Mouse (Mus musculus) hindbrain, embryonic 12.5 days (tissue): ENCODE measurements around the gene Tmem62. TPM values are rescaled to one million over a fixed set of nuclear protein-coding genes. Genes with fewer than 3 reads are reported as not detected.
"Not testable (repeated sequence)": the region's sequence is repeated elsewhere in the genome, so short reads cannot be mapped to it uniquely, and the experiment has no call there.

Experiments
- ATAC-seq: fragments of 200-750 bp; cut with Nextera tagmentation; 2 replicates; pipeline ENCODE4 v1.8.0; 2017; ENCODE audit warnings: moderate TSS enrichment; ENCODE audit not compliant: low FRiP score
- H3K27ac ChIP-seq: fragments of 300-500 bp; sonication (generic); 2 replicates; pipeline ENCODE4 v1.5.1; 2016; ENCODE audit warnings: mild to moderate bottlenecking
- H3K27me3 ChIP-seq: fragments of 300-500 bp; sonication (generic); 2 replicates; pipeline ENCODE4 v1.6.1; 2016; ENCODE audit warnings: mild to moderate bottlenecking
- H3K36me3 ChIP-seq: fragments of 300-500 bp; sonication (generic); 2 replicates; pipeline ENCODE4 v1.6.1; 2016; ENCODE audit warnings: mild to moderate bottlenecking
- H3K4me1 ChIP-seq: fragments of 300-500 bp; sonication (generic); 2 replicates; pipeline ENCODE4 v1.6.1; 2016
- H3K4me2 ChIP-seq: fragments of 300-500 bp; sonication (generic); replicated peaks from 2 replicates; pipeline ENCODE4 v1.6.1; 2016; ENCODE audit warnings: mild to moderate bottlenecking
- H3K4me3 ChIP-seq: fragments of 300-500 bp; sonication (generic); 2 replicates; pipeline ENCODE4 v1.5.1; 2016; ENCODE audit warnings: mild to moderate bottlenecking
- H3K9ac ChIP-seq: fragments of 300-500 bp; sonication (generic); 2 replicates; pipeline ENCODE4 v1.6.1; 2016; ENCODE audit warnings: mild to moderate bottlenecking, moderate library complexity
- H3K9me3 ChIP-seq: fragments of 300-500 bp; sonication (generic); replicated peaks from 2 replicates; pipeline ENCODE4 v1.6.1; 2016; ENCODE audit warnings: mild to moderate bottlenecking
- WGBS: fragments of 180-500 bp; shearing (Covaris S2); methylation state at CpG from one replicate; pipeline ENCODE4 v1.1.7; 2016; 5-methylcytosine and 5-hydroxymethylcytosine counted together
- polyA plus RNA-seq: library from polyadenylated mRNA; unstranded; fragments of >200 nt; fragmentation: Nextera tagmentation; extraction: Ambion mirVana; gene quantifications from 2 replicates; pipeline ENCODE4 v1.2.1, GENCODE M21; 2016

The Tmem62 gene
- polyA plus RNA-seq, 1 experiment from 2014 or later = 6.3 TPM

DNA sequence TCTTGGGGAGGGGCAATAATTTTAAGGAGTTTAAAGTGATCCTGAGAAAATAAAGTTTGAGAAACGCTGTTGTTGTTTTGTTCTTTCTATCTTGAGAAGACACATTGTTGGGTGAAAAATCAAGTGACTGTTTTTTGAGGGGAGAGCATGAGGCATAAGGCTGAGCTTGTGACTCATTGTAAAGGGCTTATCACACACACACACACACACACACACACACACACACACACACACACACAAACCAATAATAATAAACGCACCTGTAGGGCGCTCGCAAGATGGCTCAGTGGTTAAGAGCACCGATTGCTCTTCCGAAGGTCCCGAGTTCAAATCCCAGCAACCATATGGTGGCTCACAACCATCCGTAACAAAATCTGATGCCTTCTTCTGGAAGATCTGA lies 4.6 kb upstream of the Tmem62 start:
- not testable (repeated sequence) for H3K9me3 ChIP-seq, H3K36me3 ChIP-seq, H3K27ac ChIP-seq, H3K27me3 ChIP-seq, H3K4me1 ChIP-seq, H3K4me2 ChIP-seq, H3K4me3 ChIP-seq, ATAC-seq, H3K9ac ChIP-seq
- WGBS = 95% methylated on average over 8 of the region's 8 CpGs

GRCm38 (mm10) chr2:120972964-120973363 lies 3.9 kb upstream of the Tmem62 start:
- Histone ChIP-seq H3K4me1 (peaks cover 7% of the 10 kb centered on the region), H3K9me3 (no peaks in the 10 kb centered on the region), H3K4me3 (no peak overlapping the region), H3K4me2 (no peak overlapping the region), H3K36me3 (no peaks in the 10 kb centered on the region), H3K9ac (no peak overlapping the region), H3K27me3 (peaks cover 6% of the 10 kb centered on the region; the same call in 1 of the 2 replicates), H3K27ac (no peak overlapping the region)
- 23% methylated on average over 5 of the region's 5 CpGs for WGBS
- no peak for ATAC-seq

DNA sequence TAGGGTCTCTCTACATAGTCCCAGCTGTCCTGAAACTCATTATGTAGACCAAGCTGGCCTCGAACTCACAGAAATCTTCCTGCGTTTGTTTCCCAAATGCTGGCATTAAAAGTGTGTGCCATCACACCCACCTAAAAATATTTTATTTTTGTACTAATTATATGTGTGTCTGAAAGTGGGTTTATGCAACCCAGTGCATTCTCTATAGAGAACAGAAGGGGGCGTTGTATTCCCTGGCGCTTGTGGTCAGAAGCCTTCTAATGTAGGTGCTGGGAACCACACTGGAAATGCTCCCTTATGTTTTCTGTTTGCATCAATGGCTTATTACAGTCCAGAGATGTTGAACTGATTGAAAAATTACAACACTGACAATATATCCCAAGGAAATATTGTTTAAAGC lies 509 bp upstream of the Tmem62 start:
- Histone ChIP-seq H3K4me2 (peak overlapping the region; percentile 89), H3K4me3 (no peak overlapping the region), H3K27me3 (peaks cover 6% of the 10 kb centered on the region; the same call in 1 of the 2 replicates), H3K9me3 (no peaks in the 10 kb centered on the region), H3K36me3 (no peaks in the 10 kb centered on the region), H3K4me1 (no peaks in the 10 kb centered on the region), H3K9ac (no peak overlapping the region), H3K27ac (no peak overlapping the region)
- WGBS = 51% methylated on average over 4 of the region's 4 CpGs
- ATAC-seq = no peak

DNA sequence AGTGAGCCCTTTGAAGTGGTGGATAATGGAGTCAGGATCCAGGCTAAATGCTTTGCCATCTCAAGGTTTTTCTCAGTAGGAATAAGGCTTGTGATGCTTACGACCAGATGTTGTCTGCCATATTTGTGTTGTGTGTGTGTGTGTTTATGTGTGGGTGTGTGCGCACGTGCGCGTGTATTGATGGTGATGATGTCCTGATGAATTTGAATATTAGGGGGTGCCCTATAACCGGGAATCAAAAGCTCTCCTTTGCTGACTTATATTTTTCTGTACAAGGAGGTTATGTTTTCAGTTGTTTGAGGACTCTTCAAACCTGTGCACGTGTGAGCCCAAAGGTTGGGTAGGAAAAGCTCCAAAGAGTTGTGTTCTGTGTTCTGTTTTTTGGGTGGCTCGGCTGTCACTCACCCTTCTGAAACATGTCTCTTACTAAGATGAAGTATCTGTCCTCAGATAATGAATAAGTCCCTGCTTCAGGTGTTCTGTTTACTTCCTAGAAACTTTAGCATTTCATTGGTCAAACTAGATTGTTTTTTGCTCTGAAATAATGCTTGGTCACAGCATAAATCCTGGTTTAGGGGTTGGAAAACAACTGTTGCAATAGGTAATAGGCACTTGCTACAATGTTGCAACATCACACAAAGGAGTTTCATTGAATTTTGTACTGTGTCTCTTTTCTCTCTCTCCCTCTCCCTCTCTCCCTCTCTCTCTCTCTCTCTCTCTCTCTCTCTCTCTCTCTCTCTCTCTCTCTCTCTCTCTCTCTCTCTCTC lies 1.3 kb downstream of the Tmem62 start:
- H3K4me1 ChIP-seq = no peaks in the 10 kb centered on the region
- H3K27me3 ChIP-seq = peaks cover 3% of the 10 kb centered on the region; the same call in 1 of the 2 replicates
- 84% methylated on average over 8 of the region's 8 CpGs for WGBS
- H3K27ac ChIP-seq = no peak overlapping the region
- ATAC-seq = no peak
- no peaks in the 10 kb centered on the region for H3K9me3 ChIP-seq
- peak overlapping the region; percentile 85; the same call in 1 of the 2 replicates for H3K9ac ChIP-seq
- no peaks in the 10 kb centered on the region for H3K36me3 ChIP-seq
- H3K4me3 ChIP-seq = peak overlapping the region; percentile 74
- peak overlapping the region; percentile 89 for H3K4me2 ChIP-seq

- H3K36me3 ChIP-seq = no peaks in the 10 kb centered on the region
- 52% methylated on average over 2 of the region's 2 CpGs for WGBS
- H3K4me3 ChIP-seq = no peak overlapping the region
- no peak overlapping the region for H3K4me2 ChIP-seq
- H3K9me3 ChIP-seq = no peaks in the 10 kb centered on the region
- H3K4me1 ChIP-seq = no peaks in the 10 kb centered on the region
- H3K9ac ChIP-seq = no peak overlapping the region
- no peak overlapping the region for H3K27ac ChIP-seq
- ATAC-seq = no peak
- no peaks in the 10 kb centered on the region for H3K27me3 ChIP-seq
Measured at GRCm38 (mm10) chr2:120978693-120979037, 1.8 kb downstream of the Tmem62 start.

- H3K4me1 ChIP-seq = no peaks in the 10 kb centered on the region
- no peak overlapping the region for H3K4me2 ChIP-seq
- no peaks in the 10 kb centered on the region for H3K27me3 ChIP-seq
- no peak overlapping the region for H3K9ac ChIP-seq
- no peaks in the 10 kb centered on the region for H3K9me3 ChIP-seq
- no peaks in the 10 kb centered on the region for H3K36me3 ChIP-seq
- WGBS = 87% methylated on average over 1 of the region's 1 CpGs
- no peak for ATAC-seq
- no peak overlapping the region for H3K4me3 ChIP-seq
- H3K27ac ChIP-seq = no peak overlapping the region
Measured at GRCm38 (mm10) chr2:120979819-120980218, 3.0 kb downstream of the Tmem62 start.

- Histone ChIP-seq H3K36me3 (no peaks in the 10 kb centered on the region), H3K9me3 (no peaks in the 10 kb centered on the region), H3K27me3 (no peaks in the 10 kb centered on the region), H3K27ac (no peak overlapping the region), H3K4me2 (no peak overlapping the region), H3K9ac (no peak overlapping the region), H3K4me3 (no peak overlapping the region), H3K4me1 (no peaks in the 10 kb centered on the region)
- WGBS = 67% methylated on average over 2 of the region's 2 CpGs
- no peak for ATAC-seq
Measured at GRCm38 (mm10) chr2:120980861-120981260, 4.0 kb downstream of the Tmem62 start.

- no peak for ATAC-seq
- Histone ChIP-seq H3K27me3 (no peaks in the 10 kb centered on the region), H3K9ac (no peak overlapping the region), H3K27ac (no peak overlapping the region), H3K4me2 (no peak overlapping the region), H3K36me3 (no peaks in the 10 kb centered on the region), H3K4me3 (no peak overlapping the region), H3K4me1 (no peaks in the 10 kb centered on the region), H3K9me3 (no peaks in the 10 kb centered on the region)
- WGBS = 8% methylated on average over 2 of the region's 2 CpGs
Measured at GRCm38 (mm10) chr2:120983611-120984010, 6.8 kb downstream of the Tmem62 start.

DNA sequence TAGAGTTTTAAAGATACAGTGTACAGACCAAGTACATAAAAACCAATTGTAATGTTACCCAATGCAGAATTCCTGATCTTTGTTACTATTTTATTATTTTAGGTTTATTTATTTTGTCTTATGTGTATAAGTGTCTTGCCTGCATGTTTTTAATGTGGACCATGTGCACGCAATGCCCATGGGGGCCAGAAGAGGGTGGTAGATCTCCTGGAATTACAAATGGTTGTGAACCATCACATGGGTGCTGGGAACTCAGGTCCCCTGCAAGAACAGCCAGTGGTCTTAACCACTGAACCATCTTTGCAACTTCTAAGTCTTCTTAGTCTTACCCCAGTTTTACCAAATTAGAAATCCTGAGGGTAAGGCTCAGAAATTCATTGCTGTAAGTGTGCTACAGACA lies 8.4 kb downstream of the Tmem62 start:
- H3K4me2 ChIP-seq = no peak overlapping the region
- no peak for ATAC-seq
- H3K9me3 ChIP-seq = no peaks in the 10 kb centered on the region
- 93% methylated on average over 1 of the region's 1 CpGs for WGBS
- no peaks in the 10 kb centered on the region for H3K27me3 ChIP-seq
- no peaks in the 10 kb centered on the region for H3K4me1 ChIP-seq
- H3K4me3 ChIP-seq = no peak overlapping the region
- H3K9ac ChIP-seq = no peak overlapping the region
- no peak overlapping the region for H3K27ac ChIP-seq
- no peaks in the 10 kb centered on the region for H3K36me3 ChIP-seq

DNA sequence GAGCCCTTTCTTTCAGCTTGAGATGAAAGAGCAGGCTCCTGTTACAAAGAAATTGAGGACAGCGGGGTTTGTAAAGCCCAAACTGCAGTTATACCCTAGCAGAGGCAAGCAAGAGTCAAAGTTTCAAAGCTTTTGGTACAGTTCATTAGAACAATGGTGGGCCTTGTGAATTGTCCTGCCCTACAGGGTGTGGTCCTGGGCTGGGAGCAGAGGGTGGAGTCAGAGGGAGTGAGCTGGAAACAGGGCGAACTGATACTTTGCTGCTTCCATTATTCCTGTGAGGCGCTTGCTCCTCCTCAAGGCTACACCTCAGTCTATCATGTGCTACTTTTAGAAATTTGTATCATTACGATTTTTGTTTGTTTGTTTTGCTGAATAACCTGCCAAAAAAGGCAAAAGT lies 14.4 kb downstream of the Tmem62 start:
- WGBS = 72% methylated on average over 4 of the region's 4 CpGs
- Histone ChIP-seq H3K4me3 (no peak overlapping the region), H3K4me1 (no peaks in the 10 kb centered on the region), H3K9ac (no peak overlapping the region), H3K36me3 (no peaks in the 10 kb centered on the region), H3K27me3 (no peaks in the 10 kb centered on the region), H3K4me2 (no peak overlapping the region), H3K27ac (no peak overlapping the region), H3K9me3 (no peaks in the 10 kb centered on the region)
- no peak for ATAC-seq

DNA sequence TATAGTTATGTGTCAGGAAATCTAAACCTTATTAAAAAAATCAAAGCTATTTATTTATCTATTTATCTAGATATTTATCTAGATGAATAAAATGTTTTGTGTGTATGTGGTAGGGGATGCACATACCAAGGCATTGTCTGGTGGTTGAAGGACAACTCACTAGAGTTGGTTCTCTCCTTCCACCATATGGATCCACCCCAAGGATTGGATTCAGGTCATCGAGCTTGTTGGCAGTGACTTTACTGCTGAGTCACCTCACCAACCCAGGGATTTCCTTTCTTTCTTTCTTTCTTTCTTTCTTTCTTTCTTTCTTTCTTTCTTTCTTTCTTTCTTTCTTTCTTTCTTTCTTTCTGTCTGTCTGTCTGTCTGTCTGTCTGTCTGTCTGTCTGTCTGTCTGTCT lies 19.8 kb downstream of the Tmem62 start:
- H3K27ac ChIP-seq, H3K4me3 ChIP-seq, H3K27me3 ChIP-seq, H3K4me1 ChIP-seq, H3K9me3 ChIP-seq, H3K9ac ChIP-seq, ATAC-seq, H3K36me3 ChIP-seq, H3K4me2 ChIP-seq: not testable (repeated sequence)
- WGBS = 93% methylated on average over 1 of the region's 1 CpGs

- H3K9me3 ChIP-seq = no peaks in the 10 kb centered on the region
- no peak for ATAC-seq
- H3K4me1 ChIP-seq = no peaks in the 10 kb centered on the region
- no peaks in the 10 kb centered on the region for H3K36me3 ChIP-seq
- no peaks in the 10 kb centered on the region for H3K27me3 ChIP-seq
- no peak overlapping the region for H3K4me2 ChIP-seq
- H3K9ac ChIP-seq = no peak overlapping the region
- no peak overlapping the region for H3K4me3 ChIP-seq
- 88% methylated on average over 8 of the region's 8 CpGs for WGBS
- H3K27ac ChIP-seq = no peak overlapping the region
Measured at GRCm38 (mm10) chr2:120998863-120999262, 22.0 kb downstream of the Tmem62 start.

DNA sequence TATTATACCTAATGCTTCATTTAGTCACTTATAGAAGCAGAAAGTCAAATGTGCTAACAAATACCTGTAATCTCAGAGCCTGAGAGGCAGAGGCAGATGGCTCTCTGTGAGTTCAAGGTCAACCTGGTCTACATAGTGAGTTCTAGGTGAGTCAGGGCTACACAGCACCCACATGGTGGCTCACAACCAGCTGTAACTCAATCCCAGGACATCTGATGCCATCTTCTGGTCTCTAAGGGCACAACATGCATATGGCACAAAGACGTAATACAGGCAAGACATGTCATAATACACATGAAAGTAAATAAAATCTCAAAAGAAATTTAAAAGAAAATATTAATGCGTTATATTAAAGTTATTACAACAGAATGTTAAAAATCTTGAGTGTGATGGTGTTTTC lies 26.8 kb downstream of the Tmem62 start:
- Histone ChIP-seq H3K4me2 (no peak overlapping the region), H3K27ac (no peak overlapping the region), H3K9ac (no peak overlapping the region), H3K4me1 (no peaks in the 10 kb centered on the region), H3K36me3 (no peaks in the 10 kb centered on the region), H3K9me3 (no peaks in the 10 kb centered on the region), H3K27me3 (no peaks in the 10 kb centered on the region), H3K4me3 (no peak overlapping the region)
- ATAC-seq = no peak
- WGBS = 65% methylated on average over 2 of the region's 2 CpGs
